Mouse (Mus musculus) cortical plate, adult 2 months (tissue): Measurements from ENCODE around the gene Tmprss9.

Experiments
- CTCF ChIP-seq: fragments of 200-500 bp; IDR thresholded peaks from 2 replicates; pipeline ENCODE4 v1.5.1; 2011; ENCODE audit warnings: mild to moderate bottlenecking, control low read depth, low read length; ENCODE audit not compliant: insufficient read depth; ENCODE audit errors: extremely low read depth
- POLR2A ChIP-seq: fragments of 200-500 bp; IDR thresholded peaks from 2 replicates; pipeline ENCODE4 v1.6.1; 2011; ENCODE audit warnings: mild to moderate bottlenecking, low read length, control low read depth; ENCODE audit not compliant: insufficient read depth; ENCODE audit errors: extremely low read depth

GRCm38 (mm10) chr10:80929299-80930226 lies 57.9 kb downstream of the Tmprss9 start, which contains the start of gene Gadd45b:
- TF ChIP-seq CTCF (no peak), POLR2A (peak; percentile 100)
